Mouse (Mus musculus) liver, embryonic 12.5 days (tissue): ENCODE results near the gene Hexb. TPM values are rescaled to one million over a fixed set of nuclear protein-coding genes. Genes with fewer than 3 reads are reported as not detected.

Source experiments
- ATAC-seq: fragments of 200-750 bp; cut with Nextera tagmentation; 2 replicates; pipeline ENCODE4 v1.8.0; 2017; ENCODE audit warnings: moderate number of reproducible peaks, mild to moderate bottlenecking, moderate library complexity
- H3K27ac ChIP-seq: fragments of 300-500 bp; sonication (generic); 2 replicates; pipeline ENCODE4 v1.5.1; 2016; ENCODE audit warnings: mild to moderate bottlenecking
- H3K27me3 ChIP-seq: fragments of 300-500 bp; sonication (generic); replicated peaks from 2 replicates; pipeline ENCODE4 v1.6.1; 2016; ENCODE audit warnings: mild to moderate bottlenecking, moderate library complexity
- H3K36me3 ChIP-seq: fragments of 300-500 bp; sonication (generic); 2 replicates; pipeline ENCODE4 v1.6.1; 2016; ENCODE audit warnings: mild to moderate bottlenecking, moderate library complexity
- H3K4me1 ChIP-seq: fragments of 300-500 bp; sonication (generic); 2 replicates; pipeline ENCODE4 v1.6.1; 2016
- H3K4me2 ChIP-seq: fragments of 300-500 bp; sonication (generic); 2 replicates; pipeline ENCODE4 v1.6.1; 2016; ENCODE audit warnings: mild to moderate bottlenecking, moderate library complexity
- H3K4me3 ChIP-seq: fragments of 300-500 bp; sonication (generic); 2 replicates; pipeline ENCODE4 v1.5.1; 2016; ENCODE audit warnings: mild to moderate bottlenecking, moderate library complexity
- H3K9ac ChIP-seq: fragments of 300-500 bp; sonication (generic); 2 replicates; pipeline ENCODE4 v1.6.1; 2016; ENCODE audit warnings: mild to moderate bottlenecking, moderate library complexity
- H3K9me3 ChIP-seq: fragments of 300-500 bp; sonication (generic); replicated peaks from 2 replicates; pipeline ENCODE4 v1.6.1; 2016; ENCODE audit warnings: mild to moderate bottlenecking, moderate library complexity
- WGBS: fragments of 180-500 bp; shearing (Covaris S2); methylation state at CpG from one replicate; pipeline ENCODE4 v1.1.7; 2016; ENCODE audit not compliant: insufficient replicate concordance; 5-methylcytosine and 5-hydroxymethylcytosine counted together
- polyA plus RNA-seq: library from polyadenylated mRNA; unstranded; fragments of >200 nt; fragmentation: Nextera tagmentation; extraction: Ambion mirVana; gene quantifications from 2 replicates; pipeline ENCODE4 v1.2.1, GENCODE M21; 2016

The Hexb gene
- polyA plus RNA-seq = 14.1 and 15.1 TPM in 2 replicates

GRCm38 (mm10) chr13:97197932-97198562 is at the start of gene Hexb:
Hexb (minus strand) TSS chr13:97198357.
- peak; percentile 98 for ATAC-seq
- Histone ChIP-seq H3K4me2 (peak within 1 kb of the TSS; percentile 98), H3K9me3 (no peaks in the 10 kb centered on the region), H3K4me1 (peaks cover 20% of the 10 kb centered on the region), H3K9ac (peak within 1 kb of the TSS; percentile 75), H3K36me3 (no peaks in the 10 kb centered on the region), H3K27ac (peak within 1 kb of the TSS; percentile 78), H3K4me3 (peak within 1 kb of the TSS; percentile 76), H3K27me3 (no peaks in the 10 kb centered on the region)
- WGBS = under 1% methylated on average over 45 of the region's 45 CpGs

- Histone ChIP-seq H3K4me3 (no peak overlapping the region), H3K4me1 (peaks cover 40% of the 10 kb centered on the region), H3K36me3 (peaks cover 71% of the 10 kb centered on the region), H3K27me3 (no peaks in the 10 kb centered on the region), H3K27ac (no peak overlapping the region), H3K9ac (no peak overlapping the region), H3K4me2 (no peak overlapping the region), H3K9me3 (no peaks in the 10 kb centered on the region)
- WGBS = 73% methylated on average over 4 of the region's 4 CpGs
- no peak for ATAC-seq
These were observed 49.6 kb upstream of the Hexb start for GRCm38 (mm10) chr13:97247754-97248153.

- 89% methylated on average over 16 of the region's 16 CpGs for WGBS
- no peak overlapping the region for H3K4me3 ChIP-seq
- ATAC-seq = no peak
These were observed 48.1 kb upstream of the Hexb start for GRCm38 (mm10) chr13:97246217-97246616.

GRCm38 (mm10) chr13:97245157-97245556 is 47.0 kb upstream of the Hexb start:
- Histone ChIP-seq H3K27ac (no peak overlapping the region), H3K9me3 (no peaks in the 10 kb centered on the region), H3K4me1 (peaks cover 52% of the 10 kb centered on the region), H3K36me3 (peaks cover 48% of the 10 kb centered on the region), H3K27me3 (peaks cover 18% of the 10 kb centered on the region), H3K9ac (no peak overlapping the region), H3K4me2 (no peak overlapping the region), H3K4me3 (no peak overlapping the region)
- 69% methylated on average over 12 of the region's 12 CpGs for WGBS
- ATAC-seq = no peak

More at GRCm38 (mm10) chr13:97246217-97246616, 48.1 kb upstream of the Hexb start:
- H3K36me3 ChIP-seq = peaks cover 59% of the 10 kb centered on the region
- no peak overlapping the region for H3K4me2 ChIP-seq
- H3K27me3 ChIP-seq = peaks cover 7% of the 10 kb centered on the region
- H3K4me1 ChIP-seq = peaks cover 50% of the 10 kb centered on the region
- no peak overlapping the region for H3K9ac ChIP-seq
- no peak overlapping the region for H3K27ac ChIP-seq
- no peaks in the 10 kb centered on the region for H3K9me3 ChIP-seq

- WGBS = 76% methylated on average over 11 of the region's 11 CpGs
- no peaks in the 10 kb centered on the region for H3K9me3 ChIP-seq
- H3K9ac ChIP-seq = no peak overlapping the region
- H3K4me3 ChIP-seq = no peak overlapping the region
- peaks cover 21% of the 10 kb centered on the region for H3K27me3 ChIP-seq
- ATAC-seq = no peak
- peaks cover 44% of the 10 kb centered on the region for H3K36me3 ChIP-seq
- H3K27ac ChIP-seq = no peak overlapping the region
- H3K4me1 ChIP-seq = peaks cover 57% of the 10 kb centered on the region
- no peak overlapping the region for H3K4me2 ChIP-seq
These were observed 46.6 kb upstream of the Hexb start for GRCm38 (mm10) chr13:97244712-97245105.

- WGBS = 65% methylated on average over 15 of the region's 15 CpGs
- Histone ChIP-seq H3K4me1 (peaks cover 62% of the 10 kb centered on the region), H3K27ac (no peak overlapping the region), H3K9me3 (no peaks in the 10 kb centered on the region), H3K4me2 (peak overlapping the region; percentile 89; the same call in 1 of the 2 replicates), H3K36me3 (peaks cover 40% of the 10 kb centered on the region), H3K9ac (no peak overlapping the region), H3K27me3 (peaks cover 27% of the 10 kb centered on the region), H3K4me3 (no peak overlapping the region)
- ATAC-seq = no peak
These were observed 46.0 kb upstream of the Hexb start for GRCm38 (mm10) chr13:97243962-97244711.

- 32% methylated on average over 6 of the region's 6 CpGs for WGBS
- H3K9me3 ChIP-seq = no peaks in the 10 kb centered on the region
- peak overlapping the region; percentile 71 for H3K4me3 ChIP-seq
- peaks cover 29% of the 10 kb centered on the region for H3K36me3 ChIP-seq
- peak overlapping the region; percentile 89 for H3K4me2 ChIP-seq
- peaks cover 63% of the 10 kb centered on the region for H3K4me1 ChIP-seq
- no peak for ATAC-seq
- no peak overlapping the region for H3K9ac ChIP-seq
- no peak overlapping the region for H3K27ac ChIP-seq
- H3K27me3 ChIP-seq = peaks cover 41% of the 10 kb centered on the region
These were observed 44.6 kb upstream of the Hexb start for GRCm38 (mm10) chr13:97242716-97243115.

- H3K27me3 ChIP-seq = peaks cover 43% of the 10 kb centered on the region
These were observed 43.7 kb upstream of the Hexb start for GRCm38 (mm10) chr13:97241787-97242280.

GRCm38 (mm10) chr13:97240965-97241786 is 43.0 kb upstream of the Hexb start, which contains the start of gene Enc1:
Enc1 (plus strand) TSS chr13:97241105.
- Histone ChIP-seq H3K9me3 (no peaks in the 10 kb centered on the region), H3K4me2 (peak within 1 kb of the TSS; percentile 89), H3K27me3 (peaks cover 43% of the 10 kb centered on the region), H3K36me3 (peaks cover 14% of the 10 kb centered on the region), H3K27ac (peak within 1 kb of the TSS; percentile 80), H3K4me3 (peak within 1 kb of the TSS; percentile 71), H3K9ac (peak within 1 kb of the TSS; percentile 75), H3K4me1 (peaks cover 60% of the 10 kb centered on the region)
- peak; percentile 88 for ATAC-seq
- under 1% methylated on average over 88 of the region's 89 CpGs for WGBS

More at GRCm38 (mm10) chr13:97241787-97242280, 43.7 kb upstream of the Hexb start:
- Histone ChIP-seq H3K9ac (peak overlapping the region; percentile 75), H3K4me1 (peaks cover 60% of the 10 kb centered on the region), H3K4me3 (peak overlapping the region; percentile 71), H3K9me3 (no peaks in the 10 kb centered on the region), H3K36me3 (peaks cover 20% of the 10 kb centered on the region), H3K27ac (0 out of 2 replicates have a peak overlapping the region, but pooled peaks have one; percentile 66), H3K4me2 (peak overlapping the region; percentile 89)
- ATAC-seq = no peak
- 3% methylated on average over 20 of the region's 20 CpGs for WGBS

- peaks cover 43% of the 10 kb centered on the region for H3K27me3 ChIP-seq
- under 1% methylated on average over 35 of the region's 36 CpGs for WGBS
- peak overlapping the region; percentile 75 for H3K9ac ChIP-seq
- H3K27ac ChIP-seq = peak overlapping the region; percentile 80
- peaks cover 60% of the 10 kb centered on the region for H3K4me1 ChIP-seq
- peak overlapping the region; percentile 89 for H3K4me2 ChIP-seq
- peak overlapping the region; percentile 71 for H3K4me3 ChIP-seq
- ATAC-seq = peak; percentile 61
- H3K9me3 ChIP-seq = no peaks in the 10 kb centered on the region
- peaks cover 6% of the 10 kb centered on the region for H3K36me3 ChIP-seq
These were observed 42.3 kb upstream of the Hexb start for GRCm38 (mm10) chr13:97240279-97240964.
